Mouse (Mus musculus) thymus, adult 2 months (tissue): Measurements from ENCODE around the gene Rab42.

ENCODE experiments used
- CTCF ChIP-seq: fragments of 200-500 bp; IDR thresholded peaks from 2 replicates; pipeline ENCODE4 v1.5.1; 2012; ENCODE audit warnings: mild to moderate bottlenecking, control low read depth, low read length, moderate library complexity, borderline replicate concordance; ENCODE audit not compliant: control insufficient read depth, poor library complexity, insufficient read depth; ENCODE audit errors: extremely low read depth
- POLR2A ChIP-seq: fragments of 200-500 bp; IDR thresholded peaks from 2 replicates; pipeline ENCODE4 v1.6.1; 2012; ENCODE audit warnings: mild to moderate bottlenecking, low read length, control low read depth, moderate library complexity; ENCODE audit not compliant: control insufficient read depth, poor library complexity, insufficient read depth; ENCODE audit errors: extremely low read depth

GRCm38 (mm10) chr4:132302939-132303479 lies at the start of gene Rab42:
- TF ChIP-seq CTCF (no peak), POLR2A (no peak)
